Mouse (Mus musculus): Measurements from ENCODE around the gene Bnip2.

DNA sequence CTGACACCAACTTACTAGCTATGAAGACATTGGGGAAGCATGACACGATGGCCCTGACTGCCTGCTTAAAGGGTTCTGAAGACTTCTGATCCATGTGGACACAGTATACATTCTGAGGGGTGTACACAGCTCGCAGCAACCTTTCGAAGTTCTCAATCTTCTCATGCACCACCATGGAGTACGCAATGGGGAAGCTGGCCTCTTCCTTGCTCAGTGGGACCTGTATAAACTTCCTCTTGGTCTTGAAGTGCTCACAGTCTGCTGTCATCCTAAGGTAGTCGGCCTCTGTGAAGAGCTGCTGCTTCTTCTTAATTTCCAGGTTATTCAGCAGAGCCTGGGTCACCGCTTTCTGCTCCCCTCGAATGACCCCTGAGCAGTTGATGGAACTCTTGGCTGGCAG, 45.4 kb downstream of the Bnip2 start:
- TF ChIP-seq CTCF (IDR thresholded peaks at IDR 0.05) (no peak), EP300 (IDR thresholded peaks at IDR 0.05) (no peak)
